Mouse (Mus musculus) bone marrow, adult 2 months (tissue): ENCODE results near the gene Polr2c. TPM values are rescaled to one million over a fixed set of nuclear protein-coding genes. Genes with fewer than 3 reads are reported as not detected.

Experiments
- H3K27ac ChIP-seq: fragments of 200-500 bp; 2 replicates; pipeline ENCODE4 v1.5.1; 2012; ENCODE audit warnings: low read depth, mild to moderate bottlenecking, control low read depth, inconsistent platforms, low read length; ENCODE audit not compliant: control insufficient read depth, poor library complexity, insufficient read depth
- H3K4me1 ChIP-seq: fragments of 200-500 bp; 2 replicates; pipeline ENCODE4 v1.6.1; 2011; ENCODE audit warnings: low read length; ENCODE audit not compliant: control insufficient read depth, insufficient read depth
- H3K4me3 ChIP-seq: fragments of 200-500 bp; replicated peaks from 2 replicates; pipeline ENCODE3; 2011; ENCODE audit warnings: mild to moderate bottlenecking, low read depth, low read length, control low read depth; ENCODE audit not compliant: control insufficient read depth
- CTCF ChIP-seq: fragments of 200-500 bp; IDR thresholded peaks from 2 replicates; pipeline ENCODE4 v1.5.1; 2011; ENCODE audit warnings: low read length, control low read depth; ENCODE audit not compliant: control insufficient read depth, insufficient read depth
- POLR2A ChIP-seq: fragments of 200-500 bp; IDR thresholded peaks from 2 replicates; pipeline ENCODE4 v1.6.1; 2011; ENCODE audit warnings: low read depth, mild to moderate bottlenecking, control low read depth, low read length, borderline replicate concordance; ENCODE audit not compliant: control insufficient read depth
- WGBS: fragments of 180-500 bp; shearing (Covaris S2); methylation state at CpG from one replicate; pipeline ENCODE4 v1.1.7; 2018; 5-methylcytosine and 5-hydroxymethylcytosine counted together
- polyA plus RNA-seq: library from polyadenylated mRNA; stranded (reverse); fragments of >200 nt; gene quantifications from 2 replicates; pipeline ENCODE4 v1.2.4, GENCODE M21; 2011; ENCODE audit warnings: low replicate concordance; ENCODE audit not compliant: missing spikeins, insufficient read depth, insufficient read length

Gene Polr2c
- polyA plus RNA-seq, 1 experiment, result 37.9 TPM

DNA sequence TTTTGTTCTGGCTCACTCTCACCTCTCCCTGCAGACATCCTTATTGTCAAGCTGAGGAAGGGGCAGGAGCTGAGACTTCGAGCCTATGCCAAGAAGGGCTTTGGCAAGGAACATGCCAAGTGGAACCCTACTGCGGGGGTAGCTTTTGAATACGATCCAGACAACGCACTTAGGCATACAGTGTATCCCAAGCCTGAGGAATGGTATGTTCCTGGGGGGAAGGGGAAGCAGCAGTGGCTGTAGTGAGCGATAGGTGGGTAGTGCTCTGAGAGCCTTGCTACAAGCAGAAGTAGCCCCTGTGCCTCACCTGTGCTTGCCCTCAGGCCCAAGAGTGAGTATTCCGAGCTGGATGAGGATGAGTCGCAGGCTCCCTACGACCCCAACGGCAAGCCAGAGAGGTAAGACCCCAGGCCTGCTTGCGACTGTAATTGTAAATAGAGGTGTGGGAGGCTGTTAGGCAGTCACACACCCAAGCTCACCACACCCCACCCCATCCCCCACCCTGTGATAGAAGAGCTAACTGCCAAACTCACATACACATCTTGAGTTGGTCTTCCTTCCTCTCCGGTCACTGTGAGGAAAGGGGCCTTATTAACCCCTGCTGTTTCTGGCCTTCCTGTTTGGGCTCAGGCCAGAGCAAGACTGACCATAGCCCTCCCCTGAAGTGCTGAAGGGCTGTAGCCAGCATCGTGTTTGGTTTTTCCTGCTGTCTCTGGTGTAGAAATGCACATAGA, 5.4 kb downstream of the Polr2c start:
- no peak overlapping the region for H3K4me3 ChIP-seq
- TF ChIP-seq CTCF (no peak), POLR2A (no peak)
- no peak overlapping the region for H3K27ac ChIP-seq
- WGBS, result 93% methylated on average over 12 of the region's 12 CpGs
- H3K4me1 ChIP-seq, result no peaks in the 10 kb centered on the region

DNA sequence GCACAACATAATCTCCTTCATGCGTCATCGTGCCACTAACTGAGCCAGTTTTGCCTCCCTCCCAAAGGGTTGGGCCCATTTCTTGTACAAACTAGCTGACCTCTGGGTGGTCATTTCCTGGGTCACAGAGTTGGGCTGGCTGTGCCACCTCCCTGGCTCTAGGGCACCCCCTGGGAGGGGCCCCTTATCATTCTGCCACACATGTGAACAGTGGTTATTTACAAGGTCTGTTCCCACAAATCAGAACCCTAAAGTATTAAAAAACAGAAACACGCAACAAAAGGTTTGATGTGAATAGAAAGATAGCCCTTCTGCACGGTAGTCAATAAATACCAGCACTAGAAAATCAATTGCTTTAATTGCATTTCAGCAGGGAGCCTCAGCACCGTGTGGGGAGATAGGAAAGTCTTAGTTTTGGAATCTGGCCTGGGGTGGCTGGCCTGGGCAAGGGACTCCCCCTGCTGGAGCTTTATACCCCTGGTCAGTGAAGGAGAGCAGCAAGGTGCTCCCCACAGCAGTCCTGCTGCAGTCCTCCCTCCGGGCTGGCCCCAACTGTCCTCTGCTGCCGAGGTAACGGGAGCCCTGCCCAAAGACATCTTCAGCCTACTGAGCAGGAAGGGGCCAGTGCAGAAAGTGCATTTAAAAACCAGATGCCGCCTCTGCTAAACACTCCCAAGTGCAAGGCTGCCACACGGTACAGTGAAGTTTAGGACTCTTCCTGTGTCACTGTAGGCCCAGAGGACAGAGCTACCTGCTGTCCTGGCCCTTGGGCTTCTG, 6.8 kb downstream of the Polr2c start:
- Histone ChIP-seq H3K27ac (no peak overlapping the region), H3K4me1 (no peaks in the 10 kb centered on the region), H3K4me3 (no peak overlapping the region)
- WGBS, result 78% methylated on average over 10 of the region's 10 CpGs
- TF ChIP-seq POLR2A, result no peak
- TF ChIP-seq CTCF, result no peak

DNA sequence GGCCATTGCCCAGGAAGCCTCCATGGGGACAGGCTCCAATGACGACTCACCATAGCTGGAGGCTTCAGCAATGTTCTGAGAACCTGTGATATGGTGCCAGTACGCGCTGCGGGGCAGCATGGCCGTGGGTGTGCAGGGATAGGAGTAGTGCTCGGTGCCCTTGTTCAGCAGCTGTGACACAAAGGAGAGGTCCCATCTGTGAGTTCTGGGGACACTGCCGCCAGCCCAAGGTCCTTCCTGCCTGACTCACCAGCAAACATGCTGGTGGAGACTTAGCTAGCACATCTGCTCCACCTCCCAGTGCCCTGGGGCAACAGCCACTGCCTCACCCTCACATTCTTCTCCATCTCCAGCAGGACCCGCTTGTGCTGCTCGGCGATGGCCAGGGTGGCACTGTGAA, 8.0 kb downstream of the Polr2c start:
- H3K4me1 ChIP-seq, result no peaks in the 10 kb centered on the region
- WGBS, result 85% methylated on average over 10 of the region's 10 CpGs
- TF ChIP-seq POLR2A (no peak), CTCF (no peak)

DNA sequence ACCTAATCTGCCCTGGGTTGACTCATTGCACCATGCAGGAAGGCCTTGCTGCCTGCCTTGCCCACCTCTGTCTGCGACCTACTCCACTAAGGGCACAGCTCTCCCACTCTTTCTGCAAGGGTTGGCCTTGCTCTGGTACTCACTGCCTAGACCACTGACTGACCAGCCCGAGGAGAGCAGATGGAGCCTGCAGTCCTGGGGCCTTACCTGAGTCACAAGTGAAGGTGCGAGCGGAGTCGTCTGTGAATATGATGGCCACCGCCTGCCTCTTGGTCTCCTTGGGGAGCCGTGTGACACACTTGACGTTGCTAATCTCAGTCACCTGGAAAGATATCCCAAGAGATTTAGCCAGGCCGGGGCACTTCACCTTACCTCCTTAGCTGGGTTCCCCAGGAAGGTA, 9.7 kb downstream of the Polr2c start:
- Histone ChIP-seq H3K4me3 (no peak overlapping the region), H3K4me1 (no peaks in the 10 kb centered on the region), H3K27ac (no peak overlapping the region)
- TF ChIP-seq CTCF, result no peak
- no peak for TF ChIP-seq POLR2A
- WGBS, result 88% methylated on average over 9 of the region's 9 CpGs

More for the DNA sequence above, 8.0 kb downstream of the Polr2c start:
- no peak overlapping the region for H3K27ac ChIP-seq
- no peak overlapping the region for H3K4me3 ChIP-seq

DNA sequence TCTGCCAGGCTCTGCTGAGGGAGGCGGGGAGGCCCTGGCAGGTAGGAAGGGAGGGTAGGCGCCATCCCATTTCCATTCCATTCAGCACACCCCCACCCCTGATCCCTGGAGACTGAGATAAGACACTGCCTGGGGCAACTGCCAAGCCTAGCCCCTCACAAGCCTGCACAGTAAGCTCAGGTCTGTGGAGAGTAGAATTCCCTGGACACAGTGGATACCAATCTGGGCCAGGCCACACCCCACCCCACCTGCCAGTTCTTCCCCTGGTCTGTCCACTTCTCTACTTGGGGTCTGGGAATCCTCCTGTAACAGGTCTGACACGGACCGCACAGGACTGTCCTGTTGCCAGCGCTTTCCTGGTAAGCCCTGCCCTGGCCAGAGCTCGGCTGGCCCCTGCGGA, 11.9 kb downstream of the Polr2c start:
- Histone ChIP-seq H3K4me3 (no peak overlapping the region), H3K27ac (no peak overlapping the region), H3K4me1 (no peaks in the 10 kb centered on the region)
- no peak for TF ChIP-seq POLR2A
- no peak for TF ChIP-seq CTCF
- WGBS, result 88% methylated on average over 7 of the region's 7 CpGs

DNA sequence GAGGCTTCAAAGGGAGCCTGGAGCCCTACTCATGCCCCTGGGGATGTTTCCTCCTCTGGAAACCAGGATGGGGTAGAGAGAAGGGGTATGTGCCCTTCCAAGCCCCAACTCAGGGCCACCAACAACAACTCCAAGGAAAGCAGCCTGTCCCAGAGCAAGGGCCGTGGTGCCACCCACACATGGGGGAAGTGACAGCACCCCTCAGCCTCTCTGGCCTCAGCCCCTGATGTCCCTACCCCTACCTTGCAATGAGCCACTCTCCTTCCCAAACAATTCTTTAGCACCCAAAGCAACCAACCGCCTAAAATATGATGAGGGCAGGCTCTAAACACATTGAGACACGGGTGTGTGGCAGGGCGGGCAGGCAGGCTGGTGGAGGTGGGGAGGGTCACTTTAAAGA, 12.8 kb downstream of the Polr2c start:
- WGBS, result 35% methylated on average over 4 of the region's 4 CpGs
- no peak overlapping the region for H3K4me3 ChIP-seq
- H3K4me1 ChIP-seq, result no peaks in the 10 kb centered on the region; the same call in 1 of the 2 replicates
- TF ChIP-seq POLR2A, result no peak
- no peak for TF ChIP-seq CTCF
- no peak overlapping the region for H3K27ac ChIP-seq

DNA sequence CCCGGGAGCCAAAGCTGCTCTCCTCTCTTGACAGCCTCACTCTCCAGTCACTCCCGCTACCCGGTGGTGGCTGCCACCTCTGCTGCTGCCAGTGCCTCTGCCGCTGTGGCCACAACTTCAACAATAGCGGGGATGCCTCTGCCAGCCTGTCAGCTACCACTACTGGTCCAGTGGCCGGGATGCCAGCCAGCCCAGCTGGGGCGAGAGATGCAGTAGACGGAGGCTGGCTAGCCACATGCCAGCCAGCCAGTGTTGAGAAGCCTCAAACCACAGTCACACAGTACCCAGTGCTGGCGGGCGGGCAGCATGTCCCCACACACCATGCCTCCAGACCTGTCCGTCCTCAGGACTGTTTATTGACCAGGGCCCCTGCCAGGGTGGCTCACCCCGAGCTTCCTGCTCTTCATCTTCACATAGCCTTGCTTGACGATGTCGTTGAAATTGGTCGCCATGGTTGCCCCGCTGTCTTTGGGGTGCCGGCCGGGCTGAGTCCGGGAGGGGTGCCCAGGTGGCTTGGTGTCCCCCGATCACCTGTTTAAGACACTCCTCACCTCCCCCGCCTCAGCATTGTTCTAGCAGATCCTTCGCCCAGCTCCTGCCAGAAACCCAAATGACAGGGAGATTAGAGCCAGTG, 13.3 kb downstream of the Polr2c start:
- WGBS, result 3% methylated on average over 22 of the region's 22 CpGs
- H3K4me3 ChIP-seq, result no peak overlapping the region
- no peak overlapping the region for H3K27ac ChIP-seq
- H3K4me1 ChIP-seq, result no peaks in the 10 kb centered on the region; the same call in 1 of the 2 replicates
- TF ChIP-seq POLR2A (no peak; the same call in 1 of the 2 replicates), CTCF (no peak)

DNA sequence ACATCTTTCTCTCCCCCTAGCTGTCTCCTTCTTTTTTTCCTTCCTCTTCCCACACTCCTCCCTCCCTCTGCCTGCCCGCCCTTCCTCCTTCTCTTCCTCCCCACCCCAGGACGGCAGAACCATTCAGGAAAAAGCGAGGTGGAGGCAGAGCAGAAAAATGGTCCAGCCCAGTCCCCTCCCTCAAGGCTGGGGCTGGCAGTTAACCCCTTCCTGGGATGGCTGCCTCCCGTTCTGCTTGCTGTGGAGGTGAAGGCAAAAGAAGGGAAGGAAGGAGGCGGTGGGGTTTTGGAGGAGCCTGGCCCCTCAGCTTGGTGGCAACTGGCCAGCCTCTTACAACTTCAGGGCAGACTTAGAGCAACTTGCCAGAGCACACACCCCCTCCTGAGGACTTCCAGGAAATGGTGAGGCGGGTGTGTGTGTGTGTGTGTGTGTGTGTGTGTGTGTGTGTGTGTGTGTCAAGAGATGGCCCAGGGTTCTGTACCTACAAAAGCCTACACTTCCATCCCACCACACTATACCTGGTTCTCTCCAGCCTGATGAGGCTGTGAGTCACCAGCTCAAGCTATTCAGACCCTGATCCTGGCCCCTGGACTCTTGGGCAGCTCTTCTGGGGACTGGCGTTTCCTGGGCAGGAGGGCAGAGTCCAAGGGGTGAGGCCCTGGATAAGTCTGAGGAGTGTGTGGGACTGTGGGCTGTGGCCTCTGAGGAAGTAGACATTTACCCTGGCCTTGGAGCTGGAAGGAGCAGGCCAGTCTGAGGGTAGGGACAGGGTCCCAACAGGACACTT, 14.1 kb downstream of the Polr2c start:
- Histone ChIP-seq H3K4me1 (no peaks in the 10 kb centered on the region; the same call in 1 of the 2 replicates), H3K27ac (no peak overlapping the region), H3K4me3 (no peak overlapping the region)
- TF ChIP-seq POLR2A (no peak), CTCF (no peak)
- 7% methylated on average over 7 of the region's 7 CpGs for WGBS
